Comparison of ENCODE assay signal across 17 mouse cellular contexts in the genomic region with DNA sequence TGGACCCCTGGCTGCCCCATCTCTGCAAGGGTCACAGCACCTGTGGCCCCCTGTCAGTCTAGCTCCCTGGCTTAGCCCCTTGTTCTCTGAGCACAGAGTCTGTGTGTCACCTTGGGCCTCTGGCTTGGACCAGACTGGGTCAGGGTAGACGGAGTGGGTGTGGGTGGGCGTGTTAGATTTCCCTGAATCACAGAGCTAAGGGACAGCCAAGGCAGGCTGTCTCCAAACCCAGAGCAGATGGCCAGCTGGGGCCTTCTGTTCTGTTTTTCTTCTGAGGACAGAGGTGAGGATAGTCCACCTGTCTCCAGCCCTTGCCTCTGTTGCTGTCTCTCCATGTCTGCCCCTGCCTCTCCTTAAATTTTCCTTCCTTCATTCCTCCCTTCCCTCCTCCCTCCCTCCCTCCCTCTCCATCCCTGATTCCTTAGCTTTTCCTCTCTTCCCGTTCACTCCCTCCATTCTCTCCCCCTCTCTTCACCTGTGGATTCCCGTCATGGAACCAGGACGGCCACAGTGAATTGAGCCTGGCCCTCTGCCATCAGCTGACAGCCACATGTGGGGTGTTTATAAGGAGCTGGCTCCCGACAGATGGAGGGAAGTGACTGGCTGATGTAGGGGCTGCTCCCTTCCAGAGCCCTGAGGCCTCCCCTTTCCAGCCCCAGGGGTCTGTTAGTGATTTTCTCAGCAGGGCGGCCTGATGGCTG. TPM values are rescaled to one million over a fixed set of nuclear protein-coding genes. Genes with fewer than 3 reads are reported as not detected.
DNase-seq lines count a peak whose midpoint lies in the region; ATAC-seq and TF ChIP-seq lines count a peak whose summit lies in the region.
"Had no signal": no experiment of that assay in that cellular context is flagged by ENCODE, and none has a peak within 500 bp of the region (broad histone marks: within the 10 kb centered on the region; RNA-seq: fewer than 3 reads in every experiment).

No protein-coding gene starts in this region.

- H3K9me3 ChIP-seq in forebrain, embryonic 14.5 days (replicated peaks; ENCODE audit: control insufficient read depth, low read length), result no peaks in the 10 kb centered on the region
- no peaks in the 10 kb centered on the region for H3K9me3 ChIP-seq in limb, embryonic 14.5 days (ENCODE audit: control insufficient read depth, low read length)
- H3K9me3 ChIP-seq: limb, embryonic 12.5 days had no signal

- no peak for TF ChIP-seq POLR2A in limb, embryonic 14.5 days (IDR thresholded peaks at IDR 0.05; ENCODE audit: borderline replicate concordance, extremely low read depth, insufficient read depth, insufficient read length)

- ATAC-seq in forebrain, embryonic 14.5 days, result peak; percentile 74
- peak; percentile 47; the same call in 1 of the 2 replicates for ATAC-seq in limb, embryonic 14.5 days (ENCODE audit: low FRiP score, low read depth)
- ATAC-seq: intestine, postnatal 0 days had no signal

- H3K4me2 ChIP-seq in forebrain, embryonic 14.5 days (ENCODE audit: low read length), result no peak overlapping the region
- no peak overlapping the region for H3K4me2 ChIP-seq in limb, embryonic 14.5 days (replicated peaks; ENCODE audit: low read depth, low read length, severe bottlenecking)
- H3K4me2 ChIP-seq: limb, embryonic 12.5 days had no signal

- H3K36me3 ChIP-seq in forebrain, embryonic 14.5 days (ENCODE audit: control insufficient read depth, insufficient read depth, low read length), result no peaks in the 10 kb centered on the region
- H3K36me3 ChIP-seq in limb, embryonic 14.5 days (ENCODE audit: control insufficient read depth, insufficient read depth, low read length), result no peaks in the 10 kb centered on the region
- H3K36me3 ChIP-seq: limb, embryonic 12.5 days had no signal

- H3K9ac ChIP-seq in forebrain, embryonic 14.5 days (ENCODE audit: low read length), result no peak overlapping the region
- H3K9ac ChIP-seq in limb, embryonic 14.5 days (ENCODE audit: low read depth, low read length, severe bottlenecking), result no peak overlapping the region
- H3K9ac ChIP-seq: limb, embryonic 12.5 days had no signal

- peak in 1 of 2 experiments; percentile 35 for DNase-seq in left cerebral cortex, adult 2 months (ENCODE audit: extremely low spot score in 1 of 2, low spot score in 2 of 2)
- DNase-seq in left cerebral cortex, postnatal 10 days (ENCODE audit: extremely low spot score in 1 of 2, low spot score in 2 of 2), result no peak
- DNase-seq in MN1 (ENCODE audit: low spot score), result peak; percentile 64
- peak; percentile 77 for DNase-seq in forebrain, embryonic 14.5 days (ENCODE audit: low spot score)
- peak; percentile 7 for DNase-seq in limb, embryonic 14.5 days (ENCODE audit: low spot score)
- DNase-seq in thymus, adult 18-20 months, result no peak
- DNase-seq in embryo, embryonic 9.5 days (ENCODE audit: extremely low spot score), result no peak
- DNase-seq: adrenal gland, postnatal 36 days; cerebellum, adult 11 months; heart, adult 2 months; heart, postnatal 10 days; kidney, postnatal 14 days; lung, adult 2 months had no signal

- H3K4me3 ChIP-seq in left cerebral cortex, adult 2 months, result no peak overlapping the region
- H3K4me3 ChIP-seq in forebrain, embryonic 14.5 days (ENCODE audit: low read depth, low read length), result no peak overlapping the region
- H3K4me3 ChIP-seq in limb, embryonic 14.5 days (replicated peaks; ENCODE audit: low read length), result no peak overlapping the region
- H3K4me3 ChIP-seq: heart, adult 2 months; limb, embryonic 12.5 days; myocyte had no signal

- peaks cover 3% of the 10 kb centered on the region; the same call in 1 of the 2 replicates for H3K4me1 ChIP-seq in forebrain, embryonic 14.5 days (ENCODE audit: control insufficient read depth, insufficient read depth, low read length)
- no peaks in the 10 kb centered on the region for H3K4me1 ChIP-seq in limb, embryonic 14.5 days (ENCODE audit: control insufficient read depth, insufficient read depth, low read length)

- intact Hi-C loops in left cerebral cortex, adult 2 months (cut with DNase I), result no loop called here
- intact Hi-C loops in left cerebral cortex, postnatal 10 days (cut with DNase I), result no loop called here

- no peak for TF ChIP-seq CTCF in left cerebral cortex, adult 2 months (IDR thresholded peaks at IDR 0.05)

- peak overlapping the region; percentile 57 for H3K27ac ChIP-seq in left cerebral cortex, adult 2 months
- H3K27ac ChIP-seq in forebrain, embryonic 14.5 days (ENCODE audit: low read depth, low read length), result no peak overlapping the region
- H3K27ac ChIP-seq in limb, embryonic 14.5 days (replicated peaks; ENCODE audit: low read depth, low read length), result no peak overlapping the region
- H3K27ac ChIP-seq: heart, adult 2 months; limb, embryonic 12.5 days had no signal

- WGBS in forebrain, embryonic 14.5 days, result 36% methylated on average over 7 of the region's 7 CpGs
- 40% methylated on average over 7 of the region's 7 CpGs for WGBS in limb, embryonic 14.5 days

- H3K27me3 ChIP-seq in forebrain, embryonic 14.5 days (replicated peaks; ENCODE audit: control insufficient read depth, insufficient read depth, low read length), result no peaks in the 10 kb centered on the region
- no peaks in the 10 kb centered on the region for H3K27me3 ChIP-seq in limb, embryonic 14.5 days (ENCODE audit: control insufficient read depth, insufficient read depth, low read length)

RNA-seq across cellular contexts. Expression of gene Jph3, which starts 33.7 kb away (rescaled TPM):
- total RNA-seq in left cerebral cortex, adult 2 months (2021), result 100 to 1,000 TPM; 285 to 297 TPM
- total RNA-seq in left cerebral cortex, postnatal 10 days (2021), result 100 to 1,000 TPM; 135 to 148 TPM
- 44.1 and 55.9 TPM in 2 replicates for polyA plus RNA-seq in forebrain, embryonic 14.5 days (2014; fragmentation: Nextera tagmentation; extraction: Ambion mirVana)
- polyA plus RNA-seq in limb, embryonic 14.5 days (2012; rRNA removed), result 0.25 and 0.36 TPM in 2 replicates
- 0.19 and 0.77 TPM in 2 replicates for polyA plus RNA-seq in limb, embryonic 14.5 days (2014; fragmentation: Nextera tagmentation; extraction: Ambion mirVana)
- total RNA-seq: heart, postnatal 10 days; MEL had no signal
- polyA plus RNA-seq: myocyte had no signal

Comparison
In these comparisons a context has a peak if more than half of its experiments do, and no peak if none do; other contexts are left out.
1. DNase-seq: peak in MN1 (single experiment), forebrain, embryonic 14.5 days (single experiment) and limb, embryonic 14.5 days (single experiment); none in left cerebral cortex, postnatal 10 days (0 of 2), thymus, adult 18-20 months (0 of 2) and embryo, embryonic 9.5 days (single experiment).